Mouse (Mus musculus) limb, embryonic 12.5 days (tissue): ENCODE measurements around the gene Ormdl2. TPM values are rescaled to one million over a fixed set of nuclear protein-coding genes. Genes with fewer than 3 reads are reported as not detected.
"Not testable (repeated sequence)": the region's sequence is repeated elsewhere in the genome, so short reads cannot be mapped to it uniquely, and the experiment has no call there.

Source experiments
- ATAC-seq: fragments of 200-750 bp; cut with Nextera tagmentation; 2 replicates; pipeline ENCODE4 v1.8.0; 2017; ENCODE audit warnings: low read depth, moderate TSS enrichment; ENCODE audit not compliant: insufficient number of reproducible peaks, insufficient read depth, low FRiP score, low TSS enrichment
- H3K27ac ChIP-seq: fragments of 300-500 bp; sonication (generic); 2 replicates; pipeline ENCODE4 v1.5.1; 2016; ENCODE audit warnings: mild to moderate bottlenecking, moderate library complexity
- H3K27me3 ChIP-seq: fragments of 300-500 bp; sonication (generic); 2 replicates; pipeline ENCODE4 v1.6.1; 2016; ENCODE audit warnings: mild to moderate bottlenecking, moderate library complexity
- H3K36me3 ChIP-seq: fragments of 300-500 bp; sonication (generic); 2 replicates; pipeline ENCODE4 v1.6.1; 2016; ENCODE audit warnings: mild to moderate bottlenecking, moderate library complexity
- H3K4me1 ChIP-seq: fragments of 300-500 bp; sonication (generic); replicated peaks from 2 replicates; pipeline ENCODE4 v1.6.1; 2016
- H3K4me2 ChIP-seq: fragments of 300-500 bp; sonication (generic); 2 replicates; pipeline ENCODE4 v1.6.1; 2016; ENCODE audit warnings: mild to moderate bottlenecking, moderate library complexity
- H3K4me3 ChIP-seq: fragments of 300-500 bp; sonication (generic); replicated peaks from 2 replicates; pipeline ENCODE4 v1.5.1; 2016; ENCODE audit warnings: mild to moderate bottlenecking
- H3K9ac ChIP-seq: fragments of 300-500 bp; sonication (generic); replicated peaks from 2 replicates; pipeline ENCODE4 v1.6.1; 2016; ENCODE audit warnings: mild to moderate bottlenecking, moderate library complexity
- H3K9me3 ChIP-seq: fragments of 300-500 bp; sonication (generic); 2 replicates; pipeline ENCODE4 v1.6.1; 2016; ENCODE audit warnings: mild to moderate bottlenecking, moderate library complexity
- WGBS: fragments of 180-500 bp; shearing (Covaris S2); methylation state at CpG from one replicate; pipeline ENCODE4 v1.1.7; 2016; 5-methylcytosine and 5-hydroxymethylcytosine counted together
- polyA plus RNA-seq: library from polyadenylated mRNA; unstranded; fragments of >200 nt; fragmentation: Nextera tagmentation; extraction: Ambion mirVana; gene quantifications from 2 replicates; pipeline ENCODE4 v1.2.1, GENCODE M21; 2016

Gene Ormdl2
- polyA plus RNA-seq, 1 experiment from 2014 or later = 31.6 TPM

DNA sequence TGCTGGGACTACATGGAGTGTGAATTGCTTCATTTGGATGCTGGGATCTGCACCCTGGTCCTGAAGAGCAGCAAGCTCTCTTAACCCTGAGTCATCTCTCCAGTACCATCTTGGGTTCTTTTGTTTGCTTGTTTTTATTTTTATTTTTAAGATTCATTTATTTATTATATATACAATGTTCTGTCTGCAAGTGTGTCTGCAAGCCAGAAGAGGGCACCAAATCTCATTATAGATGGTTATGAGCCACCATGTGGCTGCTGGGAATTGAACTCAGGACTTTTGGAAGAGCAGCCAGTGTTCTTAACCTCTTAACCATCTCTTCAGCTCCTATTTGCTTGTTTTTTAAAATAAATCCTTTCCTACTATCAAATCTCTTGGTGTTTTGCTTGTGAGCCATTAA lies 16.0 kb upstream of the Ormdl2 start:
- no peak overlapping the region for H3K4me2 ChIP-seq
- peaks cover 85% of the 10 kb centered on the region for H3K36me3 ChIP-seq
- no peaks in the 10 kb centered on the region for H3K9me3 ChIP-seq
- no peaks in the 10 kb centered on the region for H3K4me1 ChIP-seq
- no peak for ATAC-seq
- H3K27ac ChIP-seq = no peak overlapping the region
- no peak overlapping the region for H3K9ac ChIP-seq
- H3K4me3 ChIP-seq = no peak overlapping the region
- H3K27me3 ChIP-seq = no peaks in the 10 kb centered on the region

DNA sequence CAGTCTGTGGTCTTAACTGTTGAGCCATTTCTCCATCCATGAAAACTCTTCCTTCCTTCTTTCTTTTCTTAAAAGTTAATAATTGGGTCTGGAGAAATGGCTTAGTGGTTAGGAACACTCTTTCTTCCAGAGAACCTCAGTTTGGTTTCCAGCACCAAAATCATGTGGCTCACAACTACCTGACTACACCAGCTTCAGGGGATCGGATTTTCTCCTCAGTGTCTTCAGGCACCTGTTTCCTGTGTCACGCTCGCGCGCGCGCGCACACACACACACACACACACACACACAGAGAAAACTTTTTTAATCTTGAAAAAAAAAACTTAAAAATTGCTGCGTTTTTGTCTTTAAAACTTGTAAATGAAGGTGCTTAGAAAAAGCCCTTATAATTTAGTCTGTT lies 2.4 kb upstream of the Ormdl2 start:
- no peak for ATAC-seq
- 98% methylated on average over 9 of the region's 9 CpGs for WGBS
- Histone ChIP-seq H3K27ac (no peak overlapping the region), H3K9me3 (no peaks in the 10 kb centered on the region), H3K36me3 (peaks cover 43% of the 10 kb centered on the region), H3K27me3 (no peaks in the 10 kb centered on the region), H3K4me3 (no peak overlapping the region), H3K4me2 (no peak overlapping the region), H3K4me1 (peaks cover 15% of the 10 kb centered on the region), H3K9ac (no peak overlapping the region)

DNA sequence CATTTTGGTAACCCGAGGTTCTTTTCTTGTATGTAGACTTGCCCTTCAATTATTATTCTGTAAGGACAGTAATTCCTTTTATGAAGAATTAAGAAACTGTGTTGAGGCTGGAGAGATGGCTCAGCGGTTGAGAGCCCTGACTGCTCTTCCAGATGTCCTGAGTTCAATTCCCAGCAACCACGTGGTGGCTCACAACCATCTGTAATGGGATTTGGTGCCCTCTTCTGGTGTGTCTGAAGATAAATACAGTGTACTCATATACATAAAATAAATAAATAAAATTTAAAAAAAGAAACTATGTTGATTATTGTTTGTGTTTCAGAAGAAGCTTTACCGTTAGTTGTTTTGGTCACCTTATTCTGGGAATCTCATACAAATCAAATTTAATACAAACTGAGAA lies 1.6 kb upstream of the Ormdl2 start:
- WGBS = 77% methylated on average over 4 of the region's 4 CpGs
- Histone ChIP-seq H3K4me1 (peaks cover 15% of the 10 kb centered on the region), H3K4me2 (peak overlapping the region; percentile 85), H3K4me3 (peak overlapping the region; percentile 82), H3K36me3 (peaks cover 44% of the 10 kb centered on the region)
- H3K9me3 ChIP-seq, H3K27me3 ChIP-seq, H3K9ac ChIP-seq, ATAC-seq, H3K27ac ChIP-seq: not testable (repeated sequence)

DNA sequence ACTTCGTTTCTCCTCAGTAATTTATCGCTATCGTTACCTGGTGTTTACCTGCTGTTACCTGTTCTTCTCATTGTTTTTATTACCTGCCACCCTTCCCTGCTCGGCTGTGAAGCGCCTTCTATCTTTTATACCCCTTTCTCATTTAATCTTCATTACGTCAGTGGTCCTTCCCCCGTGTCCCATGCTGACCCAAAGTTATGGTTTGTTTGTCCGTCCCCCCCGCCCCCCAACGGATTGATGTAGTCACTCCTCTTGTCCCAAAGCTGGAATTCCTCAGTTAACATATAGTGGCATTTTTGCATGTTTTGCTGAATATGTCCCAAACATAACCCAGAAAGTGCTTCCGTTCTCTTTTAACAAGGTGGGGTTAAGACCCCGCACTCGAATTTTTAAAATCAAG lies 690 bp upstream of the Ormdl2 start:
- Histone ChIP-seq H3K27me3 (no peaks in the 10 kb centered on the region), H3K9ac (peak overlapping the region; percentile 79), H3K4me3 (peak overlapping the region; percentile 82), H3K27ac (peak overlapping the region; percentile 60; the same call in 1 of the 2 replicates), H3K4me2 (peak overlapping the region; percentile 85), H3K9me3 (no peaks in the 10 kb centered on the region), H3K4me1 (peaks cover 15% of the 10 kb centered on the region), H3K36me3 (peaks cover 44% of the 10 kb centered on the region)
- 4% methylated on average over 13 of the region's 13 CpGs for WGBS
- ATAC-seq = no peak

DNA sequence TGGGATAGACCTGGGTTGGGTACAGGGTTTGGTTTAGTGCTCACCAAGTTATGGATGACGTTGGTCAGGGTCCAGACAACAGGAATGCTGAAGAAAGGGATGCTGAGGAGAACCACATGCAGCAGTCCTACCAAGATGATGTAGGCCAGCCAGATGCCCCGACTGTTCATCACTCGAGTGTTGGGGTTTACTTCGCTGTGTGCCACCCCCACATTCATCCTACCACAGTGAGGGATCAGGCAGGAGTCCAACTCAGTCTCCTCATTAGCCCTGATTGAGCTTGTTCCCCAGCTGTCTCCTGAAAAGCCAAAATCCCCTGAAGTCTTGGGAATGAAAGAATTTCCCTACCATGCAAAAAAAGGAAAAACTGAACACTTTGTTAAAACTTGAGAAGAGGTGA lies 1.2 kb downstream of the Ormdl2 start:
- H3K36me3 ChIP-seq = peaks cover 51% of the 10 kb centered on the region
- H3K4me3 ChIP-seq = no peak overlapping the region
- WGBS = 89% methylated on average over 4 of the region's 4 CpGs
- H3K4me2 ChIP-seq = no peak overlapping the region
- H3K27ac ChIP-seq = no peak overlapping the region
- no peaks in the 10 kb centered on the region for H3K9me3 ChIP-seq
- H3K27me3 ChIP-seq = no peaks in the 10 kb centered on the region
- no peak for ATAC-seq
- peaks cover 15% of the 10 kb centered on the region for H3K4me1 ChIP-seq
- no peak overlapping the region for H3K9ac ChIP-seq

DNA sequence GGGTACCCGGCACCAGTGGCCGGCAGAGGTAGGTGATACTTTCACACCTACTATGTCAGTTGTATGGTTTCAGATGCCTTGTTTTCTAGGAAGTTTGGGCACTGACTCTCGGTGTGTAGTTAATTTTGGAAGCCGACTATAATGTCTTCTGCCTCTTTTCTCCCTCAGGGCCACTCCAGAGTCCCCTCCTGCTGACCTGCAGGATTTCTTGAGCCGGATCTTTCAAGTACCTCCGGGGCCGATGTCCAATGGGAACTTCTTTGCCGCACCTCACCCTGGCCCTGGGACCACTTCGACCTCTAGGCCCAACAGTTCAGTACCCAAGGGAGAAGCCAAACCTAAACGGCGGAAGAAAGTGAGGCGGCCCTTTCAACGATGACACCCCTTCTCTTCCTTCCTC lies 4.4 kb downstream of the Ormdl2 start, which contains the start of gene Sarnp:
Sarnp (plus strand) TSS at position 301 of the 400 bp plus-strand sequence.
- Histone ChIP-seq H3K4me3 (no peak within 1 kb of the TSS), H3K27ac (no peak within 1 kb of the TSS), H3K9me3 (no peaks in the 10 kb centered on the region), H3K36me3 (peaks cover 67% of the 10 kb centered on the region), H3K4me1 (peaks cover 6% of the 10 kb centered on the region), H3K9ac (no peak within 1 kb of the TSS), H3K27me3 (no peaks in the 10 kb centered on the region), H3K4me2 (no peak within 1 kb of the TSS)
- WGBS = 89% methylated on average over 13 of the region's 13 CpGs
- ATAC-seq = no peak

DNA sequence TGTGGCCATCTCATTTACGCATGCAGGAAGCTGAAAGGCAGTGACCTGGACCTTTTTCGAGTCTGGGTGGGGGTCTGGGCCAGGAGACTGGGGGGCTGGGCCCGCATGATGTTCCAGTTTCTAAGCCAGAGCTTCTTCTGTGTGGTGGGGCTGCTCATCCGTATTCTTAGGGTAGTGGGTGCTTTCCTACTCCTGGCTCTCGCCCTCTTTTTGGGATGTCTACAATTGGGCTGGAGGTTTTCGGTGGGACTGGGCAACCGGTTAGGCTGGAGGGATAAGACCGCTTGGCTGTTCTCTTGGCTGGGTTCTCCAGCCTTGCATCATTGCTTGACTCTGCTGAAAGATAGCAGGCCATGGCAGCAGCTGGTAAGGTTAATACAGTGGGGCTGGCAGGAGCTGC lies 14.4 kb downstream of the Ormdl2 start:
- Histone ChIP-seq H3K9ac (peak overlapping the region; percentile 84), H3K27me3 (no peaks in the 10 kb centered on the region), H3K36me3 (peaks cover 42% of the 10 kb centered on the region), H3K4me1 (peaks cover 51% of the 10 kb centered on the region), H3K4me3 (peak overlapping the region; percentile 77), H3K27ac (no peak overlapping the region), H3K4me2 (peak overlapping the region; percentile 87), H3K9me3 (no peaks in the 10 kb centered on the region)
- ATAC-seq = no peak
- 90% methylated on average over 8 of the region's 8 CpGs for WGBS

DNA sequence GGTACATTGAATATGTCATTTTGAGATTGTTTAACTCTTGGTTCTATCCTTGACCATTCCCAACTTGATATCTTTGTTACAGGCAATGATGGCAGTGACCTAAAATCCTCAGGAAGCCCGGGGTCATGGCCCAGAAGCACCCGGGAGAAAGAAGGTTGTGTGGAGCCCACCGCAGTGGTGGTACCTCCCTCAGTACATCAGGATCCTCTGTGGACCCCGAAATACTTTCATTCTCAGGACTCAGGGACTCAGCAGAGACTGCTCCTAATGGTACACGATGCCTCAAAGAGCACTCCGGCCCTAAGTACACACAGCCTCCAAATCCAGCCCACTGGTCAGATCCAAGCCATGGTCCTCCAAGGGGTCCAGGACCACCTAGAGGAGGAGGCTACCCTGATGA lies 15.4 kb downstream of the Ormdl2 start:
- H3K27me3 ChIP-seq = no peaks in the 10 kb centered on the region
- H3K9me3 ChIP-seq = no peaks in the 10 kb centered on the region
- peaks cover 51% of the 10 kb centered on the region for H3K4me1 ChIP-seq
- ATAC-seq = no peak
- H3K36me3 ChIP-seq = peaks cover 51% of the 10 kb centered on the region
- H3K4me3 ChIP-seq = peak overlapping the region; percentile 77
- H3K4me2 ChIP-seq = peak overlapping the region; percentile 87
- peak overlapping the region; percentile 84 for H3K9ac ChIP-seq
- 59% methylated on average over 6 of the region's 6 CpGs for WGBS
- peak overlapping the region; percentile 99 for H3K27ac ChIP-seq

DNA sequence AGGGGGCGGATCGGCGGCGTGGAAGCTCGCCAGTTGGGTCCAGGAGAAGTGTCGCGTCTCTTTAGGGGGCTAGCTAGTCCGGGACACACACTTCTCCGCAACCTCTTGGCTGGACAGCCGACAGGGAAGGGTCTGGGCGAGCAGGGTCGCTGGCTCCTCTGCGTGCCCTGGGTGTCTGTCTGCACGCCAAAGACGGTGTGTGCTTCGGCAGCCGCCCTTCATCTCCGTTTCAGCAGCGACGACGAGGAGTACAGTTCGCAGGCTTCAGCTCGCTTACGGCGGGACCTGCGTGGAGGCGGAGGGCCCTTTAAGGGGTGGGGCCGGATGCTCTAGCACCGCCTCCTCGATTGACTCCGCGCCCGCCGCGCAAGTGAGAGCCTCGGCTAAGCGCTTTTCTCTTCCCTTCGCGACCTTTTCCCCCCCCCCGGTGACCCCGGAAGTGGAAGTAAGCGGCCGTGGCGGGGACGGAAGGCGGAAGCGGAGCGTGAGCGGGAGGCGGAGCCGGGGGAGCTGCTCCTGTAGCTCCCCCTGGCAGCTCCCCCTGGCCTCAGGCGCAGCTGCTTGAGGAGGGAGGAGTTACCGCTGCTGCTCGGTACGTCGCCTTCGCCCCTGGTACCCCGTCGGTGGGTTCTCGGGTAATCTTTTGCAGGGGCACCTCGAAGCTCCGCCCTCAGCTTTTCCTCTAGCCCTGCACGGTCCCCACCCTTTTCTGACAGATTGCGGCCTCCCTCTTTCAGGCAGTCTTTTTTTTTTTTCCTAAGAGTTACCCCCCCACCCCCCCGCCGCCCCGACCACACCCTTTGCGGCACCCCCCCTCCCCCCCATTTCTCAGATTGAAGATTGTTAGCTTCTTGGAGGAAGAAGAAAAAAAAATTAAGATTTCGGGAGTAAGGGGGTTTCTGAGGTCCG lies 16.1 kb downstream of the Ormdl2 start:
- H3K9ac ChIP-seq = peak overlapping the region; percentile 84
- WGBS = under 1% methylated on average over 70 of the region's 70 CpGs
- H3K4me3 ChIP-seq = peak overlapping the region; percentile 77
- peaks cover 57% of the 10 kb centered on the region for H3K36me3 ChIP-seq
- no peaks in the 10 kb centered on the region for H3K27me3 ChIP-seq
- ATAC-seq = peak; percentile 91
- peak overlapping the region; percentile 99 for H3K27ac ChIP-seq
- peaks cover 51% of the 10 kb centered on the region for H3K4me1 ChIP-seq
- no peaks in the 10 kb centered on the region for H3K9me3 ChIP-seq
- H3K4me2 ChIP-seq = peak overlapping the region; percentile 87

DNA sequence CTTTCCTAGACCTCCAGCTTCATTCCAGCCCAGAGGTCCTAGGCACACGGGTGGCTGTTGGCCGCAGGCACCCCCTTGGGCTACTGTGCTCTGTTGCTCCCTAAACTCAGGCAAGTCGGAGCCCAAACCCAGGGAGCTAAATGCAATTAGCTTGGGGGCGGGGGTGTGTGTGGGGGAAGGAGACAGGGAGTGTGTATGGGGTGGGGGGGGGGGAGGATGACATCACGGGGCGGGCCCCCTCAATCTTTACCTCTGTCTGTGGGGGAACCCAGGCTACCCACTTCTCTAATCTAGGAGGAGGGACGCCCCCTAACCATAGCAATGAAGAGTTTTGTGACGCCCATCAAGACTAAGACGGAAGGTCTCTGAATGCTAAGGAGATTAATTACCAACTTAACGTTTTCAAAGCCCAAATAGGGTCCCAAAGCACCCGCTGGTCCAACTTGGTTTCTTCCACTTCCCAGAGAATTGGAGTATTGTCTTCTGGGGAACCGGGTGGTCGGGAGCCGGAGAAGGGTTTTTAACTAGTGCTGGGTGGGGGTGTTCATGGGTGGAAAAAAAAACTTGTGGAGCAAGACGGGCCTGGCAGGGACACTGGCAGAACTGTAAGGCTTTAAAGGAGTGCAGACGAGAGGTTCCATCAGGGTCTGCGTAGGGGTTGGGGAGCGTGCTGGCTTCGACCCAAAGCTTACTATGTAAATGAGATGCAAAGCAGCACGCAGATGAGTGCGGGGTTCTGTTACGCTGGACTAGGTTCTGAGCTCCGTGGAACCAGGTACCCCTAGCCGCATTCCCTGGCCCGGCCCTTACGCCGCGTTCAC lies 17.0 kb downstream of the Ormdl2 start, which contains the start of gene Tmem198b:
Tmem198b (minus strand) TSS at position 100 of the 821 bp plus-strand sequence.
- peaks cover 49% of the 10 kb centered on the region for H3K4me1 ChIP-seq

DNA sequence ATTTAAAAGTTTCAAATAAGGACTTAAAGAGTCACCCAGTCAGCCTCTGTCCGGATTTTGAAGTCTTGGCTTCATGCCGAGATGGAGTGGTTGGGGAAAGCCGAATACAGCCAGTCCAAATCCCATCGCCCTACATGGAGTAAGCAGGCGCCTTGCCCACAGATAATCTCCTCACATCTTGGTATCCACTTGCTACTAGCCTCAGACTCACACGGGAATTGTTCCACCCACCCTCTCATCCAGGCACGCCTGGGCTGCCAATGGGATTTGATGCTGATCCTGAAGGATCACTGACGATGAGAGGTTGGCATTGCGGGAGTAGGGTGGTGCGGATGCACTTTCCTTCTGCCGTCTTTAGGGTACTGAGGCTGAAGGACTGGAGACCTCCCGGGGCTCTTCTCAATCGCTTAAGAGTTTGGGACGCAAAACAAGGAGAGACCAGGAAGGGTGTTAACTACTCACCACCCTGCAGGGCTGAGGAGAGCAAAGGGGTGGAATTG lies 17.6 kb downstream of the Ormdl2 start, which contains the start of gene Dnajc14:
Dnajc14 (plus strand) TSS at position 292 of the 500 bp plus-strand sequence.
- peak; percentile 4; the same call in 1 of the 2 replicates for ATAC-seq
- H3K9me3 ChIP-seq = no peaks in the 10 kb centered on the region
- no peaks in the 10 kb centered on the region for H3K27me3 ChIP-seq
- peaks cover 42% of the 10 kb centered on the region for H3K4me1 ChIP-seq
- H3K36me3 ChIP-seq = peaks cover 54% of the 10 kb centered on the region
- WGBS = under 1% methylated on average over 14 of the region's 14 CpGs
- peak within 1 kb of the TSS; percentile 77 for H3K4me3 ChIP-seq
- peak within 1 kb of the TSS; percentile 84 for H3K9ac ChIP-seq
- peak within 1 kb of the TSS; percentile 87 for H3K4me2 ChIP-seq
- peak within 1 kb of the TSS; percentile 99 for H3K27ac ChIP-seq

More for the DNA sequence above, 17.0 kb downstream of the Ormdl2 start, which contains the start of gene Tmem198b:
- Histone ChIP-seq H3K4me2 (peak within 1 kb of the TSS; percentile 87), H3K4me3 (peak within 1 kb of the TSS; percentile 77), H3K27me3 (no peaks in the 10 kb centered on the region), H3K36me3 (peaks cover 57% of the 10 kb centered on the region), H3K9me3 (no peaks in the 10 kb centered on the region), H3K9ac (peak within 1 kb of the TSS; percentile 84), H3K27ac (peak within 1 kb of the TSS; percentile 99)
- WGBS = under 1% methylated on average over 27 of the region's 28 CpGs
- peak; percentile 33 for ATAC-seq
